Mouse (Mus musculus): ENCODE measurements at regions not wholly inside any gene's neighbourhood (a gene's known extent, or its start where the extent isn't known, plus 50 kb on each side); places are given as distances from the start of the nearest gene placed in this dataset.

GRCm38 (mm10) chr7:136048925-136049586 is 332.9 kb upstream of the Mki67 start:
- in situ Hi-C loops (cut with MboI): no loop called here

- in situ Hi-C loops (cut with MboI): no loop called here
Observed at GRCm38 (mm10) chr7:136049587-136049930, 333.4 kb upstream of the Mki67 start.

GRCm38 (mm10) chr7:136050116-136050515 is 334.0 kb upstream of the Mki67 start:
- in situ Hi-C loops (cut with MboI): no loop called here

GRCm38 (mm10) chr7:136056876-136057484 is 340.8 kb upstream of the Mki67 start:
- in situ Hi-C loops (cut with MboI): no loop called here

DNA sequence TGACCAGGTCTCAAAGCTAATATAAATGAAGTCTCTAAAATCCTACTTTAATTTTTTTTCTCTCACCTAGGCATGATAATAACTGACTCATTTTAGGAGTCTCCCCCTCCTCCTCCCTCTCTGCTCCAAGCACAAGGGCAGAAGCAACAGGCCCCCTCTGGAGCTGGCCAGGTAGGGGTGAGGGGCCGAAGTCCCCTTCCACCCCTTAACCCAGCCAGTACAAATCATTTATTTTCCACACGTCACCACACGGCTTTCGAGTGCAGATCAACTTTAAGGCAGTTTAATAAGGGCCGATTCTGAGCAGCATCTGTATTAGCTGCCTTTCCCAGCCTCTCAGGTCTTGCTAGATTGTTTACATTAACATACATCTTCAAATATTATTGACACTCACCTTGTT is 342.2 kb upstream of the Mki67 start:
- in situ Hi-C loops (cut with MboI): no loop called here

GRCm38 (mm10) chr7:136058751-136059681 is 342.9 kb upstream of the Mki67 start:
- in situ Hi-C loops (cut with MboI): no loop called here

DNA sequence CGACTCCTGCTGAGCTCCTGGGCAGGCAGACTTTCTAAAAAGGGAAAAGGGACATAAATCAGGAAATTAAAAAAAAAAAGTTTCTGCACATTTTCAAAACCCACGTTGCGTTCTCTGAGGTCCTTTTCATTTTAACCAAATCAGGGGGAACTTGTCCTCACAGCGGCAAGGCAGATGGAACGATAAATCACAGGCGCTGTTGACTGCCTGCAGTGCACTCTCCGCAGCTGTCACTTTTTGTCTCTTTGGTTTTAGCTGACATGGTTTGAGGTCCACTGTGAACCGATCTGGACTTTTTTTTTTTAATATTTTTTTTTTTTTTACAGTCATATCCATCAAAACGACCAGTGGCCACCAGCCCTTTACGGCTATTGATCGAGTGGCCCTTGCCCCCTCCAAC is 343.7 kb upstream of the Mki67 start:
- in situ Hi-C loops (cut with MboI): no loop called here

- in situ Hi-C loops (cut with MboI): no loop called here
Observed at GRCm38 (mm10) chr7:136060339-136061073, 344.3 kb upstream of the Mki67 start.

DNA sequence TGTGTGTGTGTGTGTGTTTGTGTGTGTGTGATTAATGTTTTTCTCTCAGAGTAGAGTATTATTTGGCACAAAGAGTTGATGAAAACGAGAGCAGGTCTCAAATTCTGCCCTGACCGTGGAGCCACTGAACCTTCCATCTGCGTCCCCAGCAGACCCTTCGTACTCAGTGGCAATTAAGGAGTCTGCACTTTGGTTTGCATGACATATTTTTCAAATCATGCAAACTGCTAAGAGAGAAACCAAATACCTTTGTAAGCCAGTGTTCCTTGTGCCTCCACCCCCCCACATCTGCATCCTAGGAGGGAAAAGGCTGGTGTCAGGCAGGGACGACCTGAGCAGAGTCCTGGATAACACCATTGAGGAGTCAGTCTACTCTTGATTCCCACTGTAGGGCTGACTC is 346.5 kb upstream of the Mki67 start:
- in situ Hi-C loops (cut with MboI): no loop called here

GRCm38 (mm10) chr7:136065038-136065678 is 349.0 kb upstream of the Mki67 start:
- in situ Hi-C loops (cut with MboI): no loop called here

DNA sequence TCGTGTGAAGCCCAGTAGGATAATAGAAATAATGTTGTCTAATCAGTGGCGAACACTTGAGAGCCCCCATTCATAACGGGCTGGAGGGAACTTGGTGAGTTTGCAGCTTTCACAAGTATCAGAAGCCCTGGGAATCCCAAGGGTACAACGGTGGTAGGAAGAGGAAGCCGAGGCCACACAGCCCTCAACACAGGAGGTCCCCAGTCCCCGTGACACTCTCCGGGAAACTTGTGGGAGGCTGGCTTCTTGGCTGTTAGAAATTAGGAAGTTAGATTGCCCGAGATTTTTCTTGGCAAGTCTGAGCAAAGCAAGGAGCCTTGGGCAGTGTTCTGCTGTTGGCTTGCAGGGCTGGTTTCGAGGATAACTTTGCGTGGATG is 349.5 kb upstream of the Mki67 start:
- in situ Hi-C loops (cut with MboI): no loop called here

GRCm38 (mm10) chr7:136070881-136071280 is 354.7 kb upstream of the Mki67 start:
- in situ Hi-C loops (cut with MboI): no loop called here

DNA sequence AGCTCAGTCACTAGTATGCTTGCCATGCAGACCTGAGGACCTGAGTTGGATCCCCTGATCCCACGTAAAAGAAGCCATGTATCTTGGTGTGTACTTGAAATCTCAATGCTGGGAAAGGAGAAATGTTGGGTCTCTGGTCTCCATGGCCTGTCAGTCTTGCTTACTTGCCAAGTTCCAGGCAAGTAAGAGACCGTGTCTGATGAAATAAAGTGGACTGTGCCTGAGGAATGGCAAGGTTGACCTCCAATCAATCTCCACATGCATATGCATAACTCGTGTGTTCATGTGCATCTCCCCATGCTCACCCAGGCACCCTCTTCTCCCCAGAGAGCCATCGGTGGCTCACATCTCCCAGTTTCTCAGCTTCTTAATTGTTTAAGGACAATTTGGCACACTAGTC is 355.2 kb upstream of the Mki67 start:
- in situ Hi-C loops (cut with MboI): no loop called here

GRCm38 (mm10) chr7:136073265-136073799 is 357.2 kb upstream of the Mki67 start:
- in situ Hi-C loops (cut with MboI): no loop called here

DNA sequence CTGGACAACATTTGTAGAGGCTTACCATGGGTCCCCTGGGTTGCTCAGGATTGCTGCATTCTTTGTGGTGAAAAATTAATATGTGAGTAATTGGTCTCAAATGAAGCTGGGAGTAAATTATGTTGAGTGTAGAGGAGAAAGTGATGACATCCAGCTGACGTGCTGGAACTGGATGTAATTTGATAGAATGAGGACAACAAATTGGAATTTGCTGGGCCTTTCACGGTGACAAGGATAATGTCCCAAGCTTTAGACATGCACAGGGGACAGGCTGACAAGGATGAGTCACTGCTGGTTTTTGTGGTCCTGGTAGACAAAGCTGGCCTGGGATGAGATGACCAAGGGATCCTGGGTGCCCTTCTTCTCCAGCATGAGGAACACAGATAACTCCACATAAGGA is 357.9 kb upstream of the Mki67 start:
- in situ Hi-C loops (cut with MboI): no loop called here

DNA sequence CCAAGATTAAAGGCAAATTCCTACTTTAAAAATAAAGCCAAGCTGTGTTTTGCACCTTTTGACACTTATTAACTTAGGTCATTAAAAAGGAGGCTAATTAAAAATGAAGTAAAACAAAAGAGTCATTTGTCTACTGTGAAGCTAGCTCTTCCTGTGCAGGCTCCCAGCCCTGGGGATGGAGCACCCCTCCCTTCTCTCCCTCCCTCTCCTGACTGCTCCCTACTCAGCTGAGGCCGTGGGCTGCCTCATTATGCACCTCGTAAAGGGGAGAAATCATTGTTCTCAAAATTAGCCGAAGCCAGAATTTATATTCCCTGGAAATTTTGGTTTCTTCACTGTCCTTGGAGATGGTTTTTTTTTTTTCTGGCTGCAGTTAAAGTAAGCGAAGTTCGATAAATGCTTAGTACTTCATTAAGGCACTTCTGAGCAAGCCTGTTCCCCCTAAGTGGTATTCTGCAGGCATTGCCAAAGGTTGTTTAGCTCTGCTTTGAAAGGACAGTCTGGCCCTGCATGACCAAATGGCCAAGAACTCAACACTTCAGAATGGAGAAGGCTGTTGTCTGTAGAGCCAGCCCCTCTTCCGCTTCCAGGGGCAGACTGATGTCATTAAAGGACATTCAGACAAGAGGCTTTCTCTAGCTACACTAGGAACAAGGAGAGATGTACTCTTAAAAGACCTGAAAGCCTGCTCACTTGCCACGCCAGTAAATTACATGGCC is 365.5 kb upstream of the Mki67 start:
- in situ Hi-C loops (cut with MboI): no loop called here

- in situ Hi-C loops (cut with MboI): no loop called here
Observed at GRCm38 (mm10) chr7:136082253-136082867, 366.2 kb upstream of the Mki67 start.

DNA sequence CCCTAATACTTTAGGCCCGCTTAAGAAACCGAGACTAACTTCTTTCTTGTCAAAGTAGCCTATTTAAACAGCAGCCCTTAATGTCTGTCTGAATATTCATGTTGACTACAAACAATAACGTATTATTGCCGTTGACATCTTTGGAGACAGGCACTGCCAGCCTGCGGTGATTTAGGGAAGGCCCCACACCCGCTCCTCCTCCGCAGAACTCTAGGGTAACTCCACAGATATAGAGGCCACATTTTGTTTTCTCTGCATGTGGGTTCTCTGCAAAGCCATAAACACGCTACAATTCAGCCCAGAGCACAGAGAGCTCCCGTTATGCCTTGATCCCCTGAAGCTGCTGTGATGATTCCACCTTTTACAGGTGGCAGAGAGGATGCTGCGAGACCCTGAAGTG is 366.8 kb upstream of the Mki67 start:
- in situ Hi-C loops (cut with MboI): no loop called here

GRCm38 (mm10) chr7:136083571-136084342 is 367.6 kb upstream of the Mki67 start:
- in situ Hi-C loops (cut with MboI): no loop called here

GRCm38 (mm10) chr7:136088785-136089184 is 372.6 kb upstream of the Mki67 start:
- in situ Hi-C loops (cut with MboI): no loop called here
